Mouse (Mus musculus) kidney, adult 2 months (tissue): ENCODE results near the gene Zfp592. TPM values are rescaled to one million over a fixed set of nuclear protein-coding genes. Genes with fewer than 3 reads are reported as not detected.

Source experiments
- DNase-seq: peaks from one replicate; pipeline ENCODE4 v3.0.0; 2021
- H3K27ac ChIP-seq: fragments of 200-500 bp; 2 replicates; pipeline ENCODE4 v1.5.1; 2012; ENCODE audit warnings: low read depth, low read length, control low read depth, inconsistent platforms; ENCODE audit not compliant: insufficient read depth
- H3K27me3 ChIP-seq: fragments of 200-500 bp; replicated peaks from 2 replicates; pipeline ENCODE4 v1.6.1; 2012; ENCODE audit warnings: mild to moderate bottlenecking, moderate library complexity, low read length, inconsistent platforms; ENCODE audit not compliant: control insufficient read depth, insufficient read depth
- H3K36me3 ChIP-seq: fragments of 200-500 bp; 2 replicates; pipeline ENCODE4 v1.6.1; 2012; ENCODE audit warnings: mild to moderate bottlenecking, moderate library complexity, low read length, inconsistent platforms; ENCODE audit not compliant: control insufficient read depth, insufficient read depth
- H3K4me1 ChIP-seq: fragments of 200-500 bp; 2 replicates; pipeline ENCODE4 v1.6.1; 2011; ENCODE audit warnings: low read length; ENCODE audit not compliant: control insufficient read depth, insufficient read depth
- H3K4me3 ChIP-seq: fragments of 200-500 bp; 2 replicates; pipeline ENCODE4 v1.5.1; 2011; ENCODE audit warnings: mild to moderate bottlenecking, low read depth, low read length, control low read depth; ENCODE audit not compliant: insufficient read depth
- CTCF ChIP-seq: fragments of 200-500 bp; conservative IDR thresholded peaks from 2 replicates; pipeline ENCODE4 v1.5.1; 2011; ENCODE audit warnings: low read depth, mild to moderate bottlenecking, control low read depth, low read length, moderate library complexity, mixed read lengths; ENCODE audit not compliant: insufficient read depth, insufficient read length
- POLR2A ChIP-seq: fragments of 200-500 bp; IDR thresholded peaks from one replicate; pipeline ENCODE4 v1.6.1; 2011; ENCODE audit warnings: low read depth, low read length, control low read depth
- WGBS: fragments of 180-500 bp; shearing (Covaris S2); methylation state at CpG from one replicate; pipeline ENCODE4 v1.1.7; 2018; 5-methylcytosine and 5-hydroxymethylcytosine counted together
- polyA plus RNA-seq: library from polyadenylated mRNA; depleted of rRNA; stranded (reverse); fragments of >200 nt; gene quantifications from 2 replicates; pipeline ENCODE4 v1.2.3, GENCODE M21; 2012

The Zfp592 gene
- polyA plus RNA-seq, 1 experiment = 16.9 TPM

- Histone ChIP-seq H3K27me3 (no peaks in the 10 kb centered on the region), H3K27ac (0 out of 2 replicates have a peak overlapping the region, but pooled peaks have one; percentile 20), H3K4me3 (no peak overlapping the region), H3K36me3 (no peaks in the 10 kb centered on the region), H3K4me1 (peaks cover 29% of the 10 kb centered on the region)
- 33% methylated on average over 6 of the region's 6 CpGs for WGBS
- TF ChIP-seq CTCF = no peak
- TF ChIP-seq POLR2A = no peak
- no peak for DNase-seq
Observed at GRCm38 (mm10) chr7:80986458-80987187, 6.9 kb upstream of the Zfp592 start.

GRCm38 (mm10) chr7:80987805-80988625 is 5.5 kb upstream of the Zfp592 start:
- peak; percentile 56 for DNase-seq
- Histone ChIP-seq H3K27me3 (no peaks in the 10 kb centered on the region), H3K4me3 (no peak overlapping the region), H3K36me3 (no peaks in the 10 kb centered on the region), H3K27ac (no peak overlapping the region), H3K4me1 (peaks cover 35% of the 10 kb centered on the region)
- 50% methylated on average over 4 of the region's 4 CpGs for WGBS
- no peak for TF ChIP-seq CTCF
- no peak for TF ChIP-seq POLR2A

- 77% methylated on average over 6 of the region's 6 CpGs for WGBS
- peaks cover 36% of the 10 kb centered on the region for H3K4me1 ChIP-seq
- DNase-seq = peak; percentile 84
- no peak overlapping the region for H3K27ac ChIP-seq
- H3K36me3 ChIP-seq = no peaks in the 10 kb centered on the region
- H3K4me3 ChIP-seq = no peak overlapping the region
- TF ChIP-seq CTCF (no peak), POLR2A (no peak)
- no peaks in the 10 kb centered on the region for H3K27me3 ChIP-seq
Observed at GRCm38 (mm10) chr7:80990276-80990675, 3.2 kb upstream of the Zfp592 start.

GRCm38 (mm10) chr7:80991589-80991988 is 1.9 kb upstream of the Zfp592 start:
- Histone ChIP-seq H3K27me3 (no peaks in the 10 kb centered on the region), H3K4me3 (no peak overlapping the region), H3K4me1 (peaks cover 41% of the 10 kb centered on the region), H3K36me3 (no peaks in the 10 kb centered on the region), H3K27ac (peak overlapping the region; percentile 100)
- WGBS = 83% methylated on average over 5 of the region's 5 CpGs
- DNase-seq = no peak
- TF ChIP-seq POLR2A (no peak), CTCF (no peak)

GRCm38 (mm10) chr7:80992063-80992462 is 1.4 kb upstream of the Zfp592 start:
- WGBS = 30% methylated on average over 6 of the region's 6 CpGs
- no peak for TF ChIP-seq CTCF
- TF ChIP-seq POLR2A = no peak
- peak overlapping the region; percentile 25 for H3K4me3 ChIP-seq

GRCm38 (mm10) chr7:80992631-80992979 is 876 bp upstream of the Zfp592 start:
- WGBS = under 1% methylated on average over 12 of the region's 12 CpGs
- TF ChIP-seq POLR2A (no peak), CTCF (no peak)
- Histone ChIP-seq H3K27ac (peak overlapping the region; percentile 100), H3K4me1 (peaks cover 33% of the 10 kb centered on the region), H3K27me3 (no peaks in the 10 kb centered on the region), H3K36me3 (no peaks in the 10 kb centered on the region), H3K4me3 (peak overlapping the region; percentile 86)
- DNase-seq = peak; percentile 78

More at GRCm38 (mm10) chr7:80992063-80992462, 1.4 kb upstream of the Zfp592 start:
- peak overlapping the region; percentile 100 for H3K27ac ChIP-seq
- H3K36me3 ChIP-seq = no peaks in the 10 kb centered on the region
- peaks cover 38% of the 10 kb centered on the region for H3K4me1 ChIP-seq
- no peak for DNase-seq
- H3K27me3 ChIP-seq = no peaks in the 10 kb centered on the region
